Mouse (Mus musculus): ENCODE results near the gene Cmtm4. TPM values are rescaled to one million over a fixed set of nuclear protein-coding genes. Genes with fewer than 3 reads are reported as not detected.

The Cmtm4 gene
- polyA plus RNA-seq, 1 experiment, result 31.1 TPM

DNA sequence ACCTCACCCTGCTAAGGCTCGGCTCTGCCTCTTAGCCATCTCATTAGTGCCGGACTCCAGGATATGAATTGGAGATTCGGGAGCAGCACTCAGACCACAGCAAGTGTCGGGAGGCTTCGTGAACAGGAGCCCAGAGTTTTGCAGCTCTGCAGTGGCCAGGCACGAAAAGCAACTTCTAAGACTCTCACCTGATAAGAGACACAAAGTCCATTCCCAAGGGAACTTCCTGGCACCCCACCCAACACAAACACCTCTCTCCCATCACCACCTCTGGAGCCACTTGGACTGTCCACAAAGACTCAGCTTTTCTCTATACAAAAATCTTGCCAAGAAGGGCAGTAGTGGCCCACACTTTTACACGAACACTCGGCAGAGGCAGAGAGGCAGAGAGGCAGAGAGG lies 5.4 kb downstream of the Cmtm4 start:
- DNase-seq, result no peak
- H3K27me3 ChIP-seq (ENCODE audit: control insufficient read depth, insufficient read depth, low read length), result no peaks in the 10 kb centered on the region
- no peak overlapping the region for H3K4me3 ChIP-seq (replicated peaks; ENCODE audit: insufficient read depth, low read depth, low read length)
- no peak overlapping the region for H3K27ac ChIP-seq (ENCODE audit: insufficient read depth, low read length)
- TF ChIP-seq CTCF (IDR thresholded peaks at IDR 0.05; ENCODE audit: borderline replicate concordance, insufficient read depth, low read depth, low read length), result no peak
- H3K4me1 ChIP-seq (ENCODE audit: control insufficient read depth, insufficient read depth, low read length), result peaks cover 20% of the 10 kb centered on the region
- 75% methylated on average over 8 of the region's 8 CpGs for WGBS

DNA sequence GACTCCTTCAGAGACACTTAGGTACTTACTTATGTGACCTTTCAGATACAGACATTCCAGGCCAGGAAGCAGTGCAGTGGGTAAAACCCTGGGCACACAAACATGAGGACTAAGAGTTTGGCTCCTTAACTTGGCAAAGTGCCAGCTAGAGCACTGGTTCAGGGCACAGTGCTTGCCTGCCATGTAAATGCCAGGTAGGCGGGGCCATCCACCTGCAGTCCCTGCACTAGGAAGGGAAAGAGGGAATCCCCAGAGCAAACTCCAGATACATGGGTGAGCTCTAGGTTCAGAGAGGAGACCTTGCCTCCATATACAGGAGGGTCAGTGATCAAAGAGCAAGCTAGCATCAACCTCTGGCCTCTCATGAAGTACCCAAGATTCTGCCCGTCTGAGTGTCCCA lies 7.6 kb downstream of the Cmtm4 start:
- WGBS, result 66% methylated on average over 2 of the region's 2 CpGs
- H3K4me3 ChIP-seq (replicated peaks; ENCODE audit: insufficient read depth, low read depth, low read length), result no peak overlapping the region
- H3K27ac ChIP-seq (ENCODE audit: insufficient read depth, low read length), result no peak overlapping the region
- no peaks in the 10 kb centered on the region for H3K27me3 ChIP-seq (ENCODE audit: control insufficient read depth, insufficient read depth, low read length)
- TF ChIP-seq POLR2A (IDR thresholded peaks at IDR 0.05; ENCODE audit: borderline replicate concordance, insufficient read depth, low read length) (no peak), CTCF (IDR thresholded peaks at IDR 0.05; ENCODE audit: borderline replicate concordance, insufficient read depth, low read depth, low read length) (no peak)
- H3K4me1 ChIP-seq (ENCODE audit: control insufficient read depth, insufficient read depth, low read length), result peaks cover 26% of the 10 kb centered on the region
- DNase-seq, result peak in 1 of 2 experiments; percentile 65

DNA sequence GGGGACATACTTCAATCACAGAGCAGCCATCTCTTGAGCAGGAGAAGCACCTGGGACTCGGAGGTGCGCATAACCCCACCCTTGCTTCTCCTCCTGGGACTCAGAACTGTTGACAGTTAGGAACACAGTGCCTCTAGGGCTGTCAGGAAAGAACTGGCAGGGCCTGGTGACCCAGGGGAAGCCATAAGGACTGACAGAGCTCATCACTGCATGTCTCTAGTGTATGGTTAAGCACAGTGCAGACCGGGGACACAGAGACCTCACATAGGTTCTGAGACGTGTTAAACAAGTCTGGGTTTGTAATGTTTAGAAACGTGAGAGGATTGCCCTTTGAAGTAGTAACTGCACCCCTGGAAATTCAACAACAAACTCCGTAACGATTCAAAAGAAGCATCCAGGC lies 8.1 kb downstream of the Cmtm4 start:
- no peak for DNase-seq
- Histone ChIP-seq H3K27ac (ENCODE audit: insufficient read depth, low read length) (no peak overlapping the region), H3K4me3 (replicated peaks; ENCODE audit: insufficient read depth, low read depth, low read length) (no peak overlapping the region), H3K27me3 (ENCODE audit: control insufficient read depth, insufficient read depth, low read length) (no peaks in the 10 kb centered on the region), H3K4me1 (ENCODE audit: control insufficient read depth, insufficient read depth, low read length) (peaks cover 31% of the 10 kb centered on the region)
- no peak for TF ChIP-seq POLR2A (IDR thresholded peaks at IDR 0.05; ENCODE audit: borderline replicate concordance, insufficient read depth, low read length)
- no peak for TF ChIP-seq CTCF (IDR thresholded peaks at IDR 0.05; ENCODE audit: borderline replicate concordance, insufficient read depth, low read depth, low read length)
- 61% methylated on average over 7 of the region's 7 CpGs for WGBS

DNA sequence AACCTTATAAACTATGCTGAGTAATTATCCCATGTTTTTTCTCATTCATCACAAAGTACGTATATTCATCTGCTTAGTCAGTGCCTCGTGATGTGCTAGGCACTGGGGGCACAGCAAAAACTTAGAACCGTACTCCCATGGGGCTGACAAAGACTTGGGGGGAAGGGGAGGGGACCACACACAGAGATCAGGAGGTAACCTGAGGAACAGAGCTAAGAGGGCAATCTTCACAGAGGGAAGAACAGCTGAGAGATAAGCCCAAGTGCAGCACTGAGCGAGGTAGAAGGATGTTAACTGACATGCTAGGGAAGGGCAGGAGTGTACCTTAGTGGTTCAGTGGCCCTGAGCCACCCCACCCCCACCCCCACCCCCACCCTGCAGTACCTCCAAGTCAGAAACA lies 8.9 kb downstream of the Cmtm4 start:
- Histone ChIP-seq H3K27ac (ENCODE audit: insufficient read depth, low read length) (no peak overlapping the region), H3K27me3 (ENCODE audit: control insufficient read depth, insufficient read depth, low read length) (no peaks in the 10 kb centered on the region), H3K4me1 (ENCODE audit: control insufficient read depth, insufficient read depth, low read length) (peaks cover 28% of the 10 kb centered on the region), H3K4me3 (replicated peaks; ENCODE audit: insufficient read depth, low read depth, low read length) (no peak overlapping the region)
- DNase-seq, result no peak
- TF ChIP-seq POLR2A (IDR thresholded peaks at IDR 0.05; ENCODE audit: borderline replicate concordance, insufficient read depth, low read length) (no peak), CTCF (IDR thresholded peaks at IDR 0.05; ENCODE audit: borderline replicate concordance, insufficient read depth, low read depth, low read length) (no peak)
- 60% methylated on average over 4 of the region's 4 CpGs for WGBS

DNA sequence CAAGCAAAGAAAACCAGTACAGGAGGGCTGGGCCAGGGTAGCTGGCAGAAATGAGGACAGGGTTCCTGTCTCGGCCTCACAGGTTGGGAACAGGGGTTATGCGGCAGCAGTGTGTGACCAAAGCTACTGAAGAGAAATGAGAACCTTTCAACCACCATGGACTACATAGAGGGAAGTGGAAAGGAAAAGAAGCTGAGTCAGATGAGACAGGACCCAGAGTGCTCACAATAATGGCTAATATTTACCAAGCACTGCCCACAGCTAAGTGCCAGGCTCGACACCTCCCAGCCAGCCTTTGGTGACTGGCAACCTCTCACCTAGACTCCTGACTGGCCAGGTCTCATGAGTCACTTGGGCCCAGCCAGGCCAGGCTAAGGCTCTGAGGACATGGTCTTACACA lies 11.6 kb downstream of the Cmtm4 start:
- TF ChIP-seq POLR2A (IDR thresholded peaks at IDR 0.05; ENCODE audit: borderline replicate concordance, insufficient read depth, low read length), result no peak
- no peak for TF ChIP-seq CTCF (IDR thresholded peaks at IDR 0.05; ENCODE audit: borderline replicate concordance, insufficient read depth, low read depth, low read length)
- Histone ChIP-seq H3K27me3 (ENCODE audit: control insufficient read depth, insufficient read depth, low read length) (no peaks in the 10 kb centered on the region), H3K4me3 (replicated peaks; ENCODE audit: insufficient read depth, low read depth, low read length) (no peak overlapping the region), H3K27ac (ENCODE audit: insufficient read depth, low read length) (no peak overlapping the region), H3K4me1 (ENCODE audit: control insufficient read depth, insufficient read depth, low read length) (peaks cover 43% of the 10 kb centered on the region)
- 46% methylated on average over 3 of the region's 3 CpGs for WGBS
- no peak for DNase-seq

DNA sequence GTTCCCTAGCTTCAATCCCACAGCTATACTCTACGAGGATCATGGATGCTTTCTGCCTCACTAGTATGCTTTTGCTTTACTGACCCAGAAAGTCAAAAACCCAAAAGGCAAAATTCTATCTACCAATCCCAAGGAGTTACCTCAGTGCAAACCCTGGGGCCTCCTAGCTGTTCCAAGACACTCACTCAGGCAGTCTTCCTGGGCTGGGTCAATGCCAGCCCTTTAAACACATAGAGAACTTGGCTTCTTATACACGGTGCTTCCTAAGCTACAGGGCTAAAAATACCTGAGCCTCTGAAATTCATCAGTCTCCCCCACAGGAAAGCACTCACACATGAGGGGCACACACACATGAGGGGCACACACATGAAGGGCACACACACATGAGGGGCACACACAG lies 12.3 kb downstream of the Cmtm4 start:
- Histone ChIP-seq H3K27ac (ENCODE audit: insufficient read depth, low read length) (no peak overlapping the region), H3K4me3 (replicated peaks; ENCODE audit: insufficient read depth, low read depth, low read length) (no peak overlapping the region), H3K27me3 (ENCODE audit: control insufficient read depth, insufficient read depth, low read length) (no peaks in the 10 kb centered on the region), H3K4me1 (ENCODE audit: control insufficient read depth, insufficient read depth, low read length) (peaks cover 45% of the 10 kb centered on the region)
- no peak for DNase-seq
- TF ChIP-seq CTCF (IDR thresholded peaks at IDR 0.05; ENCODE audit: borderline replicate concordance, insufficient read depth, low read depth, low read length), result no peak
- TF ChIP-seq POLR2A (IDR thresholded peaks at IDR 0.05; ENCODE audit: borderline replicate concordance, insufficient read depth, low read length), result no peak
- WGBS, result 14% methylated on average over 2 of the region's 2 CpGs

DNA sequence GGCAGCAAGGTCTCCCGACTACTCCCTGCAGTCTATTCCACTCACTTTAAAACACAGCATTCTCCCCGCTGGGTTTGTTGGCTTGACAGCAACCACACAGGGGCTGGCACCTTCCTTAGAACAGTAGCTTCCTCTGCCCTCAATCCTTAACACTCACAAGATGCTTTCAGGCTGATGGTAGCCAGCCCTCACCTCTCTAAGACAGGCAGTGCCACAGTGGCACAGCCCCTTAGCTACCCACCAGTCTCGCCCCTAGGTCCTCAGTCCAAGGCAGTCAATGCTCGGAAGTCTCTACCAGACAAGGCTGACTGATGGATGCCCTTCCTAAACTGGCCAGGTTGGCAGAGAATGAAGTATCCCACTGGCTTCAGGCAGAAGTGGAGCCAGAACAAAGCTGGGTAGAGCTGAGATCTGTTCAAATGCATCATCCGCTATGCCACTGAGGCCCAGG lies 14.6 kb downstream of the Cmtm4 start:
- 13% methylated on average over 5 of the region's 5 CpGs for WGBS
- Histone ChIP-seq H3K4me3 (replicated peaks; ENCODE audit: insufficient read depth, low read depth, low read length) (no peak overlapping the region), H3K4me1 (ENCODE audit: control insufficient read depth, insufficient read depth, low read length) (peaks cover 39% of the 10 kb centered on the region), H3K27me3 (ENCODE audit: control insufficient read depth, insufficient read depth, low read length) (no peaks in the 10 kb centered on the region), H3K27ac (ENCODE audit: insufficient read depth, low read length) (peak overlapping the region; percentile 63)
- TF ChIP-seq CTCF (IDR thresholded peaks at IDR 0.05; ENCODE audit: borderline replicate concordance, insufficient read depth, low read depth, low read length) (no peak), POLR2A (IDR thresholded peaks at IDR 0.05; ENCODE audit: borderline replicate concordance, insufficient read depth, low read length) (no peak)
- peak; percentile 67 to 69 for DNase-seq

DNA sequence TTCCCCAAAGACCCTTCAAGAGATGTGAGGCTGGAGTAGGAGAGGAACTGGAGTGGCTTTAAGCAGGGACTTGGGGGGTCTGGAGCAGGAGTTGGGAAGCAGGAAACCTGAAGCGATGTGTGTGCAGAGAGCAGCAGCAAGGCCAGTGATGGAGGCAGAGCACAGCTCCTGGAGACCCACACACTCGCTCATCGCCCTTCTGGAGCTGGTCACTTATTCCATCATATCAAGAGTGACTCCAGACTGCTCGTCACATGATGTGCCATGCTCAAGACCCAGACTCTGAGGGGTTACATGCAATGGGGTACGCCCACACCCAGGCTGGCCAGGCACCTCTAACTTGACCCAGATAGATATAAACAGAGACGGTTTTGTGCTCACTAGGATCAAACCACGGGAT lies 15.3 kb downstream of the Cmtm4 start:
- WGBS, result 46% methylated on average over 7 of the region's 7 CpGs
- no peaks in the 10 kb centered on the region for H3K27me3 ChIP-seq (ENCODE audit: control insufficient read depth, insufficient read depth, low read length)
- no peak for TF ChIP-seq POLR2A (IDR thresholded peaks at IDR 0.05; ENCODE audit: borderline replicate concordance, insufficient read depth, low read length)
- TF ChIP-seq CTCF (IDR thresholded peaks at IDR 0.05; ENCODE audit: borderline replicate concordance, insufficient read depth, low read depth, low read length), result no peak
- peaks cover 45% of the 10 kb centered on the region for H3K4me1 ChIP-seq (ENCODE audit: control insufficient read depth, insufficient read depth, low read length)
- peak overlapping the region; percentile 63; the same call in 1 of the 2 replicates for H3K27ac ChIP-seq (ENCODE audit: insufficient read depth, low read length)
- no peak overlapping the region for H3K4me3 ChIP-seq (replicated peaks; ENCODE audit: insufficient read depth, low read depth, low read length)
- DNase-seq, result no peak
